Mouse (Mus musculus) Patski (cell line): ENCODE measurements at regions not wholly inside any gene's neighbourhood (a gene's known extent, or its start where the extent isn't known, plus 50 kb on each side); places are given as distances from the start of the nearest gene placed in this dataset.

Experiments used
- ATAC-seq: fragments of 100-300 bp; one replicate; pipeline ENCODE4 v1.8.0; 2021
- CTCF ChIA-PET: fragments of 350-600 bp; sonication (Branson Sonifier 250); formaldehyde crosslinking; loops from one replicate; lab custom pipeline; 2022; ENCODE audit warnings: inconsistent platforms; lab: Charles Lee
- POLR2A ChIA-PET: fragments of 350-600 bp; sonication (Branson Sonifier 250); formaldehyde crosslinking; loops from one replicate; lab custom pipeline; 2022; ENCODE audit warnings: antibody characterized with exemption, inconsistent platforms; lab: Charles Lee
- DNase-seq: peaks from one replicate; pipeline ENCODE4 v3.0.0-alpha.2; 2011; ENCODE audit warnings: low read depth, low spot score
- H3K27me3 ChIP-seq: fragments of 371-371 bp; one replicate; pipeline ENCODE4 v1.5.1; 2021
- CTCF ChIP-seq: fragments of 100-300 bp; IDR thresholded peaks from one replicate; pipeline ENCODE4 v1.5.1; 2021
- in situ Hi-C: fragments of 300-500 bp; cut with MboI; formaldehyde crosslinking; loops from 3 replicates; pipeline ENCODE4 v1.11.1; 2018; ENCODE audit warnings: low pct_unique_long_range_greater_than_20kb, mixed read lengths

DNA sequence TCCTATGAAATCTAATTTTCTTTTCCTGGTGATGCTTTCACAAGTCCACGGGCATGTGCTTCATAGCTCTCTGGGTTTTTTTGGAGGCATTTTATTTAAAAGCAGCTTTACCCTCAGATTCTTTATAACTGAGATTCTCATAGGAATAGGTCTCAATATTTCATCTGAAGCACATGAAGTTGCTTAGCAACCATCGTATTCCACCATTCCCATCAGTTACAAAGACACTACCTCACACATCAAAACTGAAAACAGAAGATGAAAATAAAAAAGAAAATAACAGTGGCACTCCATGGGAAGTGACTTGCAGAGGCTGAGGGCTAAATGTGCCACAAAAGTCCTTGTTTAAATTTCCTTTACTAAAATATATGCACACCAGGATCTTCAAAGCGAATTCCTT lies 384.0 kb upstream of the 1700015G11Rik start:
- no peak for TF ChIP-seq CTCF
- POLR2A ChIA-PET: no interaction called here

DNA sequence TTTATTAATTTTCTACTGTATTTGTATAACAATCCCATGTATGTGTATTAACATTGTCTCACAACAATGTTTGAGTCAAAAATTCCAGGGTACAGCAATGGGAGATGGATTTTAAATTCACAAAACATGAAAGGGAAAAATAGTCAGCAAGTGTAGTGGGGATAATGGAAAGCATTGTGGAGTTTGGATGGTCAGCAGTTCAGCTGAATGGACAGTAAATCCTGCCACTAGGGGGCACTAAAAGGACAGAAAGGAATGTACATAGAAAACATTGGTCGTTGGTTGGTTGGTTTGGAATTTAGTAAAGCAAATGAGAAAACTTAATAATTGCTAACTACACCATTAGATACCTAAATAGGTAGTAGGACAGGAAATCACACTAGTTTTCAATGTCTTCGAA lies 376.3 kb upstream of the 1700015G11Rik start:
- no peak for DNase-seq
- CTCF ChIA-PET: interaction anchor here (1.2 kb wide), 1 partner anchor 11 kb away, joined by 3 read pairs; no protein-coding TSS in a partner anchor
- TF ChIP-seq CTCF: peak; percentile 59
- H3K27me3 ChIP-seq: no peaks in the 10 kb centered on the region
- POLR2A ChIA-PET: no interaction called here
- ATAC-seq: no peak
- in situ Hi-C loops: loop anchor here (25.0 kb wide), 2 partner anchors 354 to 1621 kb away; no protein-coding TSS in a partner anchor

More for the DNA sequence above, 384.0 kb upstream of the 1700015G11Rik start:
- no peaks in the 10 kb centered on the region for H3K27me3 ChIP-seq
- no peak for ATAC-seq
- in situ Hi-C loops: loop anchor here (25.0 kb wide), 2 partner anchors 362 to 1613 kb away; no protein-coding TSS in a partner anchor
- CTCF ChIA-PET: no interaction called here
- no peak for DNase-seq
